Mouse (Mus musculus): ENCODE results near the gene Shtn1.

Shtn1 gene

DNA sequence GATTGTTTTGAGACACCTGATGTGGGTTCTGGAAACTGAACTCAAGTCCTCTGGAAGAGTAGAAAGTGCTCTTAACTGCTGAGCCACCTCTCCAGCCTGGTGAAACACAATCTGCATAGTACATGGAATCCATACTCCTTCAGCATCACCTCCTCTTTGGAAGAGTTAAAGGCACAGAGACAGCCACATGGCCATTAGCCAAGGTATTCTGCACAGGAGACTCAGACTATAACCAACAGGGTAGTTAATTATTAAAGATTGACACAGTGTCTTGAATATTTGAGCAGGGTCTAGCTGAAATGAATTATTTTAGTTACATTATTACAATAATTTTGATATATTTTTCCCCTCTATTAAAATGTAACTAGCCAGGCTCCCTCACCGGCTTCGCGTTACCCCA lies 52.0 kb downstream of the Shtn1 start:
- no peak for TF ChIP-seq GATA4 (IDR thresholded peaks at IDR 0.05; ENCODE audit: insufficient replicate concordance, low read length)

DNA sequence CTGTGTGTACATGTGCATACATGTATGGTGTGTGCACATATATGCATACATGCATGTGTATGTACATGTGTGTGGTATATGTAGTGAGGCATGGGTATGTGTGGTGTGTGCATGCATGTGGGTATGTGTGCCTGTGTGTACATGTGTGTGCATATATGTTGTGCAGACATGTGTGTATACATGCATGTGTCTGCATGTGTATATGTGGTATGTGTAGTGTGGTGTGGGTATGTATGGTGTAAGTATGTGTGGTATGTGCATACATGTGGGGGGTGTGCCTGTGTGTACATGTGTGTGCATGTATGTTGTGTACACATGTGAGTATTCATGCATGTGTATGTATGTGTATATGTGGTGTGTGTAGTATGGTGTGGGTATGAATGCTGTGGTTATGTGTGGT lies 54.3 kb downstream of the Shtn1 start:
- no peak for TF ChIP-seq GATA4 (IDR thresholded peaks at IDR 0.05; ENCODE audit: insufficient replicate concordance, low read length)

DNA sequence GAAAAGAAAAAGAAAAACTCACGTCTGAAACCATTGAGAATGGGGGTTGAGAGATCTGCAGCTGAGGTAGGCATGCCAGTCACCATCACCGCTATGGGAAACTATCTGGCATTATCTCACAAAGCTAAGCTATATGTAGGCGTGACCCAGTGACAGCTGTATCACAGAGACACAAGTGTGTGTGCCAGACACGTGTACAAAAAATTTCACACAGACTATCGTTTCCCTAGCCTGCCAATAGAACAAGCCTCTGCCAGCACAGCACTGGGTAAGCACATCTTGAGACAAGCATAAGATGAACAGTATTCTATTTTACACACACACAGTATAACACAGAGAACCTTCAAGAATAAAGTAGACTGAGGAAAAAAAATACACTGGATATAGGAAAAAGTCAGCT lies 65.1 kb downstream of the Shtn1 start:
- no peak for TF ChIP-seq GATA4 (IDR thresholded peaks at IDR 0.05; ENCODE audit: insufficient replicate concordance, low read length)

DNA sequence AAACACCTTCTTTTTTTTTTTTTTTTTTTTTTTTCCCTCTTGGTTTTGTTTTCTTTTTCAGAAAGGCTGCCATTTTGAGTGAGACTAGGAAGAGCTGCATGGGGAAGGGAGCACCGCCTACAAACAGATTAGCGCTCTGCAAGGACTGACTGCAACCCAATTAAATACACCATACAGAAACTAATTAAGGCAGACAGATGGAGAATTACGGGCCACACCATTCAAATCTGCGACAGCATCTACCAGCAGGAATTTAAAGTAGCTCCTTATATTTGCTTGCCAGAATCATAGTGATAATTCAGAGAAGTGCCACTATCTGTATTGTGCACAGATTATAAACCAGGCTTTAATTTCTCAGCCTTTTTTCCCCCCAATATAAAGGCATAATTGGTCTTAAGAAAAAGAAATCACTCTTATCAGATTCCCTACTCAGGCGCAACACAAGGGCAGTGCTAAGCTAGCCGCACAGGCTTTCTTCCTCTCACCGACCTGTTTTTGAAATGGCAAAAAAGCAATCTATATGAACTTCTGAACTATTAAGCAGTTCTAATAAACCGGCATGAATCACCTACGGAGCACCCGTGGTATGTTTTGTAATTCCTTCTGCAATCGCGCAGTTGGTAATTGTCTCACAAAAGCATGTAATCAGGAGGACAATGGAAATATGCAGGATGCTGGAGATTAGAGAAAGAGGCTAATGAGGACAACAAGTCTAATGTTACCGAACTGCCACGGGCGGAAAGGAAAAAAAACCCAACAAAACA lies 69.1 kb downstream of the Shtn1 start:
- TF ChIP-seq GATA4 (IDR thresholded peaks at IDR 0.05; ENCODE audit: insufficient replicate concordance, low read length): no peak

DNA sequence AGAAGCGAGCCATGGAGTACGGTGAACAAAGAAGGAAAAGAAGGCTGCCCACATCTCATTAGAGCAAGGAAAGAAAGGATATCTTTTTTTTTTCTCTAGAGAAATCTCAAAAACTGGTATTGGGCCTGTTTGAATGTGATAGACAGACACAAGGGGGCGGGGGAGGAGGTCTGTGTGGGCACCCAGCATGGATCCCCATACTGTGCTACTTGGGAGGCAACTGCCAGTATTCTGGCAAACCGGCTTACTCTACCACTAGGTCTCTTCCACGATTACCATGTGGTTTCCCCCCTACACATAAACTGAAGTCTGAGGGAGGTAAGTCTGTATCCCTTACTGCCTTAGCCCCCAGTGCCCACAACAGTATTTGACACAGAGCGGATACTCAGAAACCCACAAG lies 73.1 kb downstream of the Shtn1 start:
- TF ChIP-seq GATA4 (IDR thresholded peaks at IDR 0.05; ENCODE audit: insufficient replicate concordance, low read length): no peak

DNA sequence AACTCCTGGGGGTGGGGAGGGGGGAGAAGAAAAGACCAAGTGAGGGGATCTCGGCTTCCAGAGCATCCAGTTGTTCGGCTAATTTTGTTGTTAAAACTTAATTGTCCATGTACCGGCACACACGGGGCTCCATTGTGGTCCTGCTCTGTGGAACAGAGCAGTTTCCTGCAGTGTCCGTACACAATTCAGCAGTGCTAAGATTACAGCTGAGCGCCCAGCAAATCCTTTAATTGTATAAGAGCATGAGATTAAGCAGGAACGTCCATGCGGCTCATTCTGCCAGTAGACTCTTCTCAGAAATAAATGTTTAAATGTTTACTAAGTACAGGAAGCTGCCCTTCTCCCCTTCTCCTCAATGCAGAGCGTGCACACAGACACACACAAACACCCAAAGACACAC lies 94.3 kb downstream of the Shtn1 start:
- no peak for TF ChIP-seq GATA4 (IDR thresholded peaks at IDR 0.05; ENCODE audit: insufficient replicate concordance, low read length)

DNA sequence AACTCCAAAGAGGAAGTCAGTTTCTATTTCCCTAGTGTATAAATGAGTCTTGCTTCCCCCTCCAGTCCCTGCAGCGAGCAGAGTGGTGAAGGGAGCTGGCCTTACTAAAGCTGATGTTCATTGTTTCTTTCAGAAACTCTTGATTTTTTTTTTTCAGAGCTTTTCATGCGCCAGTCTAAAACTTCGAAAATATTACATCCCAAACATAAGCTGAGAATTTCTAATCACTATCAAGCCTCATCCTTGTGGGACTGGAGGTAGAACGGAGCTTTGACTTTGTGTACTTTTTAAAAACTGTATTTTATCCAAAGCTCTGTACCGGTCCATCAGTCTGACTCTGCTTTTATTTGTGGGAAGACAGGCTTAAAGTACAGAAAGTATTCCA lies 95.9 kb downstream of the Shtn1 start:
- no peak for TF ChIP-seq GATA4 (IDR thresholded peaks at IDR 0.05; ENCODE audit: insufficient replicate concordance, low read length)

DNA sequence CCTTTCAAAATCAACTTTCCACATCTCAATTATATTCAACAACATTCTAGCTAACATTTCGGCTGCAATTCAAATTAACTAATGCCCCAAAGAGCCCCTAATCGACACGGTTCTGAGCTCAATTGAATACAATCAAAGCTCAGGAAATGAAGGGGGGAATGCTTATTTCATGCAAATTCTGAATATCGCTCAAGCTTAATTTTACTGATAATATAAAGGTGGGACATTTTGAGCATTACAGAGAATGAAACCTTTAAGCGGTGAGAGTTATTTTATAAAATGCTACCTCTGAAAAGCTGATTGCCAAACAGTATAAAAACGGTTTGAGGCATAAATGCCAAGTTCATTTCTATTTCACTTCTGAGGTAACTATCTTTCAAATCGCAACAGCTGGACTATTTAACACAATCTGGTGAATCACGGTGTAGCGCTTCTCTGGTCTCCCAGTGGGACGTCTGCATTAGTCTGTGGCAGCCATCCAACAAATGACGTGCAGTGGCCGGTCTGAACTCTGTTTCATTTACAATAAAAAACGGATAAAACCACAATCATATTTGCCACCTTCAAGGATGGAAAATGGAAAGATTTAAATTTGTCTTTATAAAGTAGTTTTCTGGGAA lies 96.4 kb downstream of the Shtn1 start:
- TF ChIP-seq GATA4 (IDR thresholded peaks at IDR 0.05; ENCODE audit: insufficient replicate concordance, low read length): no peak

DNA sequence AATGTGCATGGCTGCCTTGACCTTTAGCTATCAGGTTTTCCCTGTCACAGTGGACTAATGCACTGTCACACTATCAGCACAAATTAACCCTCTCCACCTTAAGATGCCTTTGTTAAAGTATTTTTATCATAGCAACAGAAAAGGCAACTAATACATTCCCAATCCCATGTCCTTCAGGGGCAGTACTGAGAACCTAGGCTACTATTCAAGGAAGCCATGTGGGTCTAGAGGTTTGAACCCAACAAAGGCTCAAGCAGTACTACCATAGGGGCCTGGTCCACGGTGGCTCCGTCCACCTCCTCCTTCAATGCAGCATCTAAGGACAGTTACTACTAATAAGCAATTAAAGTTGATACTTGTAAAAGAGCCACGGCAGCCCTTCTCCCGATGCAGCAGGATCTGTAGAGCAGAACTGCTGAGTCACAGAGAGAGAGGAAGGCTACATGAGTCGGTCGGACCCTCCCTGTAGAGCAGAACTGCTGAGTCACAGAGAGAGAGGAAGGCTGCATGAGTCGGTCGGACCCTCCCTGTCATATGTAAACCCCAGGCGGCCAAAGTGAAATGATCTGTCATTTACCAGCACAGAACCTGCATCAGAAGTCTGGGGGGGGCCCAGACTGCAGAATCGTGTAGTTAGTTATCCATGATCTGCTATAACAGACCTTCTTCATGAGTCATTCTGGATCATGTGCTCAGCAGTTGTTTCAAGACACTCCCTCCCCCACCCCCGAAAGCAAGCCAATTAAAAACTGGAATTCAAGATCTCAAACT lies 97.3 kb downstream of the Shtn1 start:
- no peak for TF ChIP-seq GATA4 (IDR thresholded peaks at IDR 0.05; ENCODE audit: insufficient replicate concordance, low read length)

DNA sequence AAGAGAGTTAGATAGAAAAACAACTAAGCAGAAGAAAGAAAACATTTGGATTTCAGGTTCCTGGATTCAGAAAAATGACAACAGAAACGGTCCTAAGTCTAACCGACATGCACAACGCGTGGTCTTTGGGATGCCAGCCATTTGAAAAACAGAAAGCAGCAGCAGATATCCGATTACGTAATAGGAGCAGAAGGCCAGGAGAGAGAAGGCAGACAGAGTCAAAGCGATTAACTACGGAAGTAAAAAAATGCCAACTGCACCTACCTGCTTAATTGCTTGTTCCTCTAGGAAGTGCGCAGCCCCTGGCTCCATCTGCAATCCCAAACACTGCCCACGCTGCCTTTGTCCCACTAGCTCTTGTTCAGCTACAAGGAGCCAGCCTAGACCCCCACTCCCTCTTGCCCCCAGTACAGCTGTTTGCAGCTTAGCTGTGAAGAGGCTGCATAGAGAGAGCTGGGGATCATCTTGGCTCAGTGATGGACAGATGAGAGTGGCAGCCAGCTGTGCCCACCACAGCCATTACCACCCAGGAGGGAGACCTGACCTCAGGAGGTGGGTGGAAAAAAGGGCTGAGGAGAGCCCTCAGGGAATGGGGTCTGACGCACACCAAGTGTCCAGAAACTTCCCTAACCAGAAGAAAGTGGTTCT lies 100.6 kb downstream of the Shtn1 start:
- TF ChIP-seq GATA4 (IDR thresholded peaks at IDR 0.05; ENCODE audit: insufficient replicate concordance, low read length): no peak

DNA sequence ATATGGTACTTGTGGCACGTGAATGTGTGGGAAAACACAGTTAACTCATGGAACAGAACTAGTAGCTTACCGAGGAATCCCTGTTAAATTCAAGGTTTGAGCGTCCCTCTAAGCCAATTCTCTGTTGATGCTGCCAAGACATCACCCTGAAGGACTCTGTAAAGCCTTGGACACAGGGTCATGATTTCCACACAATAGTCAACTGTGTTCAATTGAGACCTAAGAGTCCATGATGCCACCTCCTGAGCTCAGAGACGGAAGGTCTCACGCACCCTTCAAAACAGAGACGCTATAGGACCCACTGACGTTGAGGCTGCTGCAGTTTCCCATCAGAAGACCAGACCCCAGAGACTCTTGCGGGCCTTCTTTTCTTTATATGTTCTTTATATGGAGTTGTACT lies 101.8 kb downstream of the Shtn1 start:
- TF ChIP-seq GATA4 (IDR thresholded peaks at IDR 0.05; ENCODE audit: insufficient replicate concordance, low read length): no peak

DNA sequence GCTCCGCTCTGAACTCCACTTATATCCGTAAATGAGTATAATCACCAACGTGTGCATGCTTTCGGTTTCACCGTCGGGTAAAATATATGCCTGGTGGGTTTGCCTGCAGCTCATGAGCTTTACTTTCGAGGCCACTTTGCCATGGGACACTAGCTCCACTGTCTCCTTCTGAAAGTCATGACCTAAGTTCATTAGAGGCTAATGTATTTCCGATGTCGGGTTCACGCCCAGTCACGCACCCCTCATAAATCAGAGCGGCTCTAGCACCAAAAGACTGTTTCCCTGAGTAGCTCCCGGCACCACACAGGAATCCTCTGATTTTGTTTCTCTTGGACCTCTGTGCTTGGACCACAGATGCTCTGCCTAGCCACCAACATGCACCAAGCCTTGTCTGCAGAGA lies 105.1 kb downstream of the Shtn1 start:
- no peak for TF ChIP-seq GATA4 (IDR thresholded peaks at IDR 0.05; ENCODE audit: insufficient replicate concordance, low read length)

DNA sequence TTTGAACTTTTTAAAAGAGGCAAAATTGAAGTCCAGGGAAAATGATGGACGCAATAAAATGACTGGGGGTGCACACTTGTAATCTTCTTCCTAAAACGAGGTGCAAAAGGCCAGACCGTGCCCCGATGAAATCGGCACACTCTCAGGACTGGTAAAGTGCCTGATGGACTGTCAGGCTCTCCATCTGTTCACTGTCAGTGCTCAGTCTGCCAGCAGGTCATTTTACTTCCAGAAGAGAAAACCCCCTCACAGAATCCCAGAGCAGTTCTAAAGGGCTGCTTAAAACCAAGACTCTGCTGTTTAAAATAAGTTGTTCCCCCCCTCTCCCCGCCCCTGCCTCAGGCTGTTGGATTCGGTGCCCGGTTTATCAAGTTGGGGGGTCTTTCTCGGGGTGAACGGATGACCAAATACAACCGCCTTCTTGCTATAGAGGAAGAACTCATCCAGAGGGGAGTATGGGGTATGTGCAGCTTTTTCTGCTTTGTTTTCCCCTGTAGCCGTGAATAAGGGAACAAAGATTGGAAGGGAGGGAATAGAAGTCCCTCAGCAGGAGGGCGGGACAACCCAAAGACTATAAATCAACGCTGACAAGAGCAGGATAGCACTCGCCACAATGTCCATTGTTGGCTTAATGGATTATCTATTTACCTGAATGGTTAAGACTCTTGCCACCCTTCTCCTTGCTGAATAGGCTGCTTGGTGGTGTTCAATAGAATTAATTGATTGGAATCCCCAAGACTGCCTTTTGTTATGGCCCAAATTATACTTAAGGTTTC lies 107.0 kb downstream of the Shtn1 start:
- TF ChIP-seq GATA4 (IDR thresholded peaks at IDR 0.05; ENCODE audit: insufficient replicate concordance, low read length): no peak

DNA sequence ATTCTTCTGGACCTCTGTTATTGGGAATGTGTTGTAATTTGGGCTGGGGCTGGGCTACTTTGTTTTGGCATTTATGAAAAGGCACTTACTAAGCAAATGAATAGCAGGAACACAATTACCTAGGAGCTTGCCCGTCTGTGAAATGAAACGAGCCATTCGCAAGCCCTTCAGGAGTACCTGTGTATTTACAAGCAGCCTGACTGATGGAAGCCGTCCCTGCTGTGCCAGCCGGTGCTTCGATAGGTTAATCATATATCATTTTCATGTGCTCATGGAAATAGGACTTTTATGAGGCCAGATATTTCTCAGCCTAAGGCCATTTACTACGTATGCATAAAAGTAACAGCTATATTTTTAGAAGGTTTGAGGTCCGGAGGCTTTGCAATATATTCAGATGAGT lies 112.9 kb downstream of the Shtn1 start:
- no peak for TF ChIP-seq GATA4 (IDR thresholded peaks at IDR 0.05; ENCODE audit: insufficient replicate concordance, low read length)

DNA sequence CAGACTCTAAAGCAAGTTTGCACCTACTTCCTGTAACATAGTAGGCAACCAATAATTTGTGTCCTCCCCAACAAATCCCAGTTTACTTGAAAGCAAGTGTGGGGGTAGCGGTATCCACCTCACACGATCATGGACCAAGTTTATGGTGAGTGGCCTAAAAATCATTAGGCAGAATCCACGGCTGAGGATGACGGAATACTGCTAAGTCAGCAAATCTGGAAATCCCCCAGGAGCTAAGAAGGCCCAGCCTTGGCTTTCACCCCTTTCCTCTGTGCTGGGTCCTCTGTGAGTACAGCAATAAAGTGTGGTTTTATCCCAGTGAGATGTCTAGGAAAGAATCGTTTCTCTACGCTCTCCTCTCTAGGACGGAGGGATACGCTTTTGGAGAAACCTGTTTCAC lies 121.1 kb downstream of the Shtn1 start:
- no peak for TF ChIP-seq GATA4 (IDR thresholded peaks at IDR 0.05; ENCODE audit: insufficient replicate concordance, low read length)

Measured in liver, adult (tissue).